Mouse (Mus musculus): ENCODE data around the gene Prdm12.
"Not testable (repeated sequence)": the region's sequence is repeated elsewhere in the genome, so short reads cannot be mapped to it uniquely, and the experiment has no call there.

Gene Prdm12

GRCm38 (mm10) chr2:31641929-31642328, 2.1 kb downstream of the Prdm12 start:
- DNase-seq (ENCODE audit: low read depth, low spot score): peak; percentile 17

- DNase-seq (ENCODE audit: low read depth, low spot score): peak; percentile 64
These were observed 14.4 kb downstream of the Prdm12 start for GRCm38 (mm10) chr2:31653971-31654853.

- peak; percentile 50 for DNase-seq (ENCODE audit: low read depth, low spot score)
These were observed 15.2 kb downstream of the Prdm12 start for GRCm38 (mm10) chr2:31654854-31655559.

GRCm38 (mm10) chr2:31656374-31656773, 16.5 kb downstream of the Prdm12 start:
- DNase-seq (ENCODE audit: low read depth, low spot score): no peak

- DNase-seq (ENCODE audit: low read depth, low spot score): peak; percentile 32
These were observed 23.3 kb downstream of the Prdm12 start for GRCm38 (mm10) chr2:31662939-31663803.

GRCm38 (mm10) chr2:31663804-31664180, 24.0 kb downstream of the Prdm12 start:
- no peak for DNase-seq (ENCODE audit: low read depth, low spot score)

GRCm38 (mm10) chr2:31667332-31667731, 27.5 kb downstream of the Prdm12 start:
- peak; percentile 54 for DNase-seq (ENCODE audit: low read depth, low spot score)

GRCm38 (mm10) chr2:31670551-31671035, 30.8 kb downstream of the Prdm12 start, which contains the start of gene Exosc2:
TSS of gene Exosc2 (plus strand) at chr2:31670715.
- DNase-seq (ENCODE audit: low read depth, low spot score): peak; percentile 99

- DNase-seq (ENCODE audit: low read depth, low spot score): no peak
These were observed 38.8 kb downstream of the Prdm12 start for GRCm38 (mm10) chr2:31678641-31679040.

GRCm38 (mm10) chr2:31681051-31681707, 41.3 kb downstream of the Prdm12 start:
- DNase-seq (ENCODE audit: low read depth, low spot score): not testable (repeated sequence)

- DNase-seq (ENCODE audit: low read depth, low spot score): no peak
These were observed 41.9 kb downstream of the Prdm12 start for GRCm38 (mm10) chr2:31681731-31682235.

- DNase-seq (ENCODE audit: low read depth, low spot score): peak; percentile 74
These were observed 43.8 kb downstream of the Prdm12 start for GRCm38 (mm10) chr2:31683666-31684065.

GRCm38 (mm10) chr2:31688074-31688925, 48.5 kb downstream of the Prdm12 start, which contains the start of gene Abl1:
TSS of gene Abl1 (plus strand) at chr2:31688376.
- DNase-seq (ENCODE audit: low read depth, low spot score): peak; percentile 99

GRCm38 (mm10) chr2:31689045-31689444, 49.2 kb downstream of the Prdm12 start:
- DNase-seq (ENCODE audit: low read depth, low spot score): no peak

- no peak for DNase-seq (ENCODE audit: low read depth, low spot score)
These were observed 50.2 kb downstream of the Prdm12 start for GRCm38 (mm10) chr2:31690063-31690462.

- peak; percentile 50 for DNase-seq (ENCODE audit: low read depth, low spot score)
These were observed 58.4 kb downstream of the Prdm12 start for GRCm38 (mm10) chr2:31698209-31698608.

GRCm38 (mm10) chr2:31700545-31701446, 61.0 kb downstream of the Prdm12 start:
- peak; percentile 58 for DNase-seq (ENCODE audit: low read depth, low spot score)

GRCm38 (mm10) chr2:31703226-31703625, 63.4 kb downstream of the Prdm12 start:
- DNase-seq (ENCODE audit: low read depth, low spot score): no peak

All from R1 (cell line).